Mouse (Mus musculus) lung, postnatal 0 days (tissue): ENCODE measurements at regions not wholly inside any gene's neighbourhood (a gene's known extent, or its start where the extent isn't known, plus 50 kb on each side); places are given as distances from the start of the nearest gene placed in this dataset.

Experiments
- CTCF ChIP-seq: IDR thresholded peaks from 2 replicates; pipeline ENCODE4 v1.5.1; 2016; ENCODE audit warnings: antibody characterized with exemption, mild to moderate bottlenecking
- EP300 ChIP-seq: IDR thresholded peaks from 2 replicates; pipeline ENCODE4 v1.6.1; 2016; ENCODE audit warnings: antibody characterized with exemption, mild to moderate bottlenecking, control low read depth

DNA sequence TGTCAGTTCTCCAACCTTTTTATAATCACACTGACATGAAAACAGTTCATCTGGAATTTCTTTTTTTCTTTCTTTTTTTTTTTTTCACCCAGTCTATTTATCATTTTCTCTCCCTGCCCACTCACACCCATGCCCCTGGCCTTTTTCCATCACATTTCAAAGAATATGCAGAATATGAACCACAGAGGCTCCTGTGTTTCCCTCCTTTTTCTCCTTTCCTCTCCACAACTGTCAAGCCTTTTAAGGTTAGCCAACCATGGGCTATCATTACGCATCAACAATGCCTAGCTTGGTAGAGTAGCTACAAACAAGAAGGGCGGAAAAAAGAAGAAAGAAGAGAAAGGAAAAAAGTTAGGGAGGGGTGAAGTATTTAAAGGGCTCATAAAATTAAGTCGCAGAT lies 92.5 kb downstream of the Tfap2a start:
- TF ChIP-seq CTCF (no peak), EP300 (no peak)
